Mouse (Mus musculus) intestine, postnatal 0 days (tissue): Measurements from ENCODE around the gene Sry. TPM values are rescaled to one million over a fixed set of nuclear protein-coding genes. Genes with fewer than 3 reads are reported as not detected.

Source experiments
- ATAC-seq: fragments of 200-750 bp; cut with Nextera tagmentation; 2 replicates; pipeline ENCODE4 v1.8.0; 2017; ENCODE audit warnings: mild to moderate bottlenecking, moderate TSS enrichment, moderate library complexity
- H3K27ac ChIP-seq: fragments of 300-500 bp; sonication (generic); 2 replicates; pipeline ENCODE4 v1.5.1; 2014; ENCODE audit warnings: mild to moderate bottlenecking, low read depth, low read length, moderate library complexity
- H3K27me3 ChIP-seq: fragments of 300-500 bp; sonication (generic); replicated peaks from 2 replicates; pipeline ENCODE4 v1.6.1; 2014; ENCODE audit warnings: low read length, mixed read lengths; ENCODE audit not compliant: control insufficient read depth, insufficient read depth
- H3K36me3 ChIP-seq: fragments of 300-500 bp; sonication (generic); 2 replicates; pipeline ENCODE4 v1.6.1; 2014; ENCODE audit warnings: mild to moderate bottlenecking, moderate library complexity; ENCODE audit not compliant: control insufficient read depth, insufficient read depth
- H3K4me1 ChIP-seq: fragments of 300-500 bp; sonication (generic); replicated peaks from 2 replicates; pipeline ENCODE4 v1.6.1; 2014; ENCODE audit warnings: antibody characterized with exemption, low read length, mixed read lengths; ENCODE audit not compliant: control insufficient read depth, insufficient read depth
- H3K4me2 ChIP-seq: fragments of 300-500 bp; sonication (generic); replicated peaks from 2 replicates; pipeline ENCODE4 v1.6.1; 2014; ENCODE audit warnings: low read depth, mild to moderate bottlenecking, moderate library complexity
- H3K4me3 ChIP-seq: fragments of 300-500 bp; sonication (generic); 2 replicates; pipeline ENCODE4 v1.5.1; 2014; ENCODE audit warnings: low read depth, low read length
- H3K9ac ChIP-seq: fragments of 300-500 bp; sonication (generic); 2 replicates; pipeline ENCODE4 v1.6.1; 2014; ENCODE audit warnings: mild to moderate bottlenecking, low read depth, low read length
- H3K9me3 ChIP-seq: fragments of 300-500 bp; sonication (generic); 2 replicates; pipeline ENCODE4 v1.6.1; 2016; ENCODE audit warnings: mixed run types; ENCODE audit not compliant: control insufficient read depth
- CTCF ChIP-seq: sonication (generic); IDR thresholded peaks from 2 replicates; pipeline ENCODE4 v1.5.1; 2016; ENCODE audit warnings: low read depth, mild to moderate bottlenecking, control low read depth, antibody characterized with exemption, moderate library complexity
- WGBS: fragments of 180-500 bp; shearing (Covaris S2); extraction: QIAGEN DNeasy Blood & Tissue Kit; methylation state at CpG from one replicate; pipeline ENCODE4 v1.1.7; 2014; 5-methylcytosine and 5-hydroxymethylcytosine counted together
- polyA plus RNA-seq: library from polyadenylated mRNA; unstranded; fragments of >200 nt; fragmentation: Nextera tagmentation; extraction: Ambion mirVana; gene quantifications from 2 replicates; pipeline ENCODE4 v1.2.1, GENCODE M21; 2015

Sry gene
- not detected in 2 replicates for polyA plus RNA-seq

DNA sequence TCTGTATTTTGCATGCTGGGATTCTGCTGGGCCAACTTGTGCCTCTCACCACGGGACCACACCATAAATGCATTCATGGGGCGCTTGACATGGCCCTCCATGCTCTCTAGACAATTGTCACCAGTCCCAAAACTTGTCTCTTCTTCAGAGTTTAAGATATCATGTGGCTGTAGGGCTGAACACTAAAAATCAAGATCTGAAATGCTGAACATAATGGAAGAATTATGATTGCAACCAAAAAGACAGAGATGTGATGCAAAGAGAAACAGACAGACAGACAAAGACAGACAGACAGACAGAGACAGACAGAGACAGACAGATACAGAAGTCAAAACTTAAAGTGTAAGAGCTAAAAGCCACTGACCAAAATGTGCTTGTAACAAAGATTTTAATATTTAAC, at the start of gene Sry:
Gene Sry (minus strand): TSS at position 101 of the 400 bp plus-strand sequence.
- Histone ChIP-seq H3K9ac (no peak within 1 kb of the TSS), H3K4me1 (no peaks in the 10 kb centered on the region), H3K9me3 (no peaks in the 10 kb centered on the region), H3K27ac (no peak within 1 kb of the TSS), H3K27me3 (no peaks in the 10 kb centered on the region), H3K36me3 (no peaks in the 10 kb centered on the region), H3K4me2 (no peak within 1 kb of the TSS), H3K4me3 (no peak within 1 kb of the TSS)
- ATAC-seq, result no peak
- no peak for TF ChIP-seq CTCF
- WGBS, result 59% methylated on average over 2 of the region's 2 CpGs

Other genes with a start within 250 kb of the Sry start
- gene H2al2c, start 64.6 kb downstream of the Sry start, polyA plus RNA-seq, result not detected in 2 replicates
- not detected in 2 replicates for gene H2al2b, start 57.0 kb upstream of the Sry start, polyA plus RNA-seq
- not detected in 2 replicates for gene Gm4064, start 132.5 kb upstream of the Sry start, polyA plus RNA-seq
- not detected in 2 replicates for gene Rbmy, start 167.0 kb upstream of the Sry start, polyA plus RNA-seq
- gene Gm10256, start 167.0 kb upstream of the Sry start, polyA plus RNA-seq, result not detected in 2 replicates
- not detected in 2 replicates for gene Gm10352, start 237.3 kb upstream of the Sry start, polyA plus RNA-seq